Mouse (Mus musculus) Patski (cell line): ENCODE results near the gene Adora3. TPM values are rescaled to one million over a fixed set of nuclear protein-coding genes. Genes with fewer than 3 reads are reported as not detected.

Experiments
- ATAC-seq: fragments of 100-300 bp; one replicate; pipeline ENCODE4 v1.8.0; 2021
- CTCF ChIA-PET: fragments of 350-600 bp; sonication (Branson Sonifier 250); formaldehyde crosslinking; loops from one replicate; lab custom pipeline; 2022; ENCODE audit warnings: inconsistent platforms; lab: Charles Lee
- POLR2A ChIA-PET: fragments of 350-600 bp; sonication (Branson Sonifier 250); formaldehyde crosslinking; loops from one replicate; lab custom pipeline; 2022; ENCODE audit warnings: antibody characterized with exemption, inconsistent platforms; lab: Charles Lee
- DNase-seq: peaks from one replicate; pipeline ENCODE4 v3.0.0-alpha.2; 2011; ENCODE audit warnings: low read depth, low spot score
- H3K27me3 ChIP-seq: fragments of 371-371 bp; one replicate; pipeline ENCODE4 v1.5.1; 2021
- CTCF ChIP-seq: fragments of 100-300 bp; IDR thresholded peaks from one replicate; pipeline ENCODE4 v1.5.1; 2021
- in situ Hi-C: fragments of 300-500 bp; cut with MboI; formaldehyde crosslinking; loops from 3 replicates; pipeline ENCODE4 v1.11.1; 2018; ENCODE audit warnings: low pct_unique_long_range_greater_than_20kb, mixed read lengths
- polyA plus RNA-seq: library from polyadenylated mRNA; unstranded; gene quantifications from one replicate; pipeline ENCODE4 v1.2.3, GENCODE M21; 2021

Adora3 gene
- polyA plus RNA-seq, 1 experiment from 2014 or later, result not detected

DNA sequence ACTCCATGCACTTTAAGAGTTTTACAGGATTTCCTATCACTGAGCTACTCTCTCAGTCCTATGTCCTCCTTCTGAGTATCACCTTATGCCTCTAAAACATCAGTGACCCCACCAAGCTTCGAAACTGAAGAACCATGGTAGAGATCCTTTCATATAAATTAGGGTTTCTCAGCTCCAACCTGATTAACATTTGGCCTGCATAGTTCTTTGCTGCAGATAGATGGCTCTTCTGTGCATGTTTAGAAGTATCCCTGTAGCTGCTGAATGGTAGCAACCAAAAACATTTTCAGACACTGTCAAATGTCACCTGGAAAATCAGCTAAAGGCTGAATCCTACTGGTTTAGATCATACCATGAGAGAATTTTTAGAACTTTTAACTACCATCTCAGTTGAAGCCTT, 86.6 kb downstream of the Adora3 start:
- no peak for TF ChIP-seq CTCF
- CTCF ChIA-PET, result interaction anchor here (1.2 to 2.6 kb wide), 6 partner anchors 9 to 29 kb away, joined by 5 to 11 read pairs (median 7); no protein-coding TSS in a partner anchor
- POLR2A ChIA-PET, result interaction anchor here (1.2 to 3.7 kb wide), 3 partner anchors 8 to 19 kb away, joined by 3 to 30 read pairs (median 5); no protein-coding TSS in a partner anchor
- no peak for ATAC-seq
- in situ Hi-C loops, result loop anchor here (25.0 kb wide), 1 partner anchor 1355 kb away; no protein-coding TSS in a partner anchor
- no peak for DNase-seq
- no peaks in the 10 kb centered on the region for H3K27me3 ChIP-seq

DNA sequence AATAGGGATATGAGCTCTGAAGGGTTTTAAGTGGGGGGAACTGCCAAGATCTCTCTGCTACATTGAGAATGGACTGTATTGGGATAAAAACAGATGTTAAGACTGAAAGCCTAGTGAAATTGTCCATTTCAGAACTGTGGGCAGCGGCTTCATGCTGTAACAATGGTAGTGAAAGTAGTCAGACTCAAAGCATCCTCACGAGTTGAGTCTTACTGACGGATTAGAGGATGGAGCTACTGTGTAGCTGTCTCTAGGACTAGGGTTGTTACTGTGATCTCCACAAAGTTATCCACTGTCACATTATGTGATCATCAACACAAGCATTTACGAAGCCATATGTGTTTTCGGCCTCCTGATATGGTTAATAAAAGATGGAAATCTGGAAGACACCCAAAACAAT, 87.5 kb downstream of the Adora3 start:
- POLR2A ChIA-PET, result interaction anchor here (0.7 to 3.7 kb wide), 2 partner anchors 9 to 15 kb away, joined by 3 to 30 read pairs; no protein-coding TSS in a partner anchor
- TF ChIP-seq CTCF, result no peak
- in situ Hi-C loops, result loop anchor here (25.0 kb wide), 1 partner anchor 1354 kb away; no protein-coding TSS in a partner anchor

More for the DNA sequence above, 87.5 kb downstream of the Adora3 start:
- H3K27me3 ChIP-seq, result no peaks in the 10 kb centered on the region
- CTCF ChIA-PET, result interaction anchor here (0.8 to 2.6 kb wide), 8 partner anchors 8 to 30 kb away, joined by 3 to 11 read pairs (median 6); no protein-coding TSS in a partner anchor
- DNase-seq (no peak), ATAC-seq (no peak)

Other genes starting within 250 kb of the Adora3 start
- 22.4 TPM for gene Ddx20, start 183.3 kb upstream of the Adora3 start, polyA plus RNA-seq
- gene Inka2, start 166.3 kb upstream of the Adora3 start, polyA plus RNA-seq, result 4.4 TPM
- gene Rap1a, start 69.5 kb upstream of the Adora3 start, polyA plus RNA-seq, result 165 TPM
- not detected for gene Tmigd3, start within 50 bp of the Adora3 start, polyA plus RNA-seq
- gene I830077J02Rik, start 61.8 kb downstream of the Adora3 start, polyA plus RNA-seq, result 0.09 TPM
- 92.0 TPM for gene Wdr77, start 88.5 kb downstream of the Adora3 start, polyA plus RNA-seq
- 723 TPM for gene Atp5f1, start 89.2 kb downstream of the Adora3 start, polyA plus RNA-seq
- gene Ovgp1, start 102.9 kb downstream of the Adora3 start, polyA plus RNA-seq, result 1.9 TPM
- gene Pifo, start 143.8 kb downstream of the Adora3 start, polyA plus RNA-seq, result not detected
- gene Chil5, start 162.0 kb downstream of the Adora3 start, polyA plus RNA-seq, result not detected
- not detected for gene Chia1, start 242.4 kb downstream of the Adora3 start, polyA plus RNA-seq